Comparison of ENCODE assay signal across 22 mouse cellular contexts in the genomic region with DNA sequence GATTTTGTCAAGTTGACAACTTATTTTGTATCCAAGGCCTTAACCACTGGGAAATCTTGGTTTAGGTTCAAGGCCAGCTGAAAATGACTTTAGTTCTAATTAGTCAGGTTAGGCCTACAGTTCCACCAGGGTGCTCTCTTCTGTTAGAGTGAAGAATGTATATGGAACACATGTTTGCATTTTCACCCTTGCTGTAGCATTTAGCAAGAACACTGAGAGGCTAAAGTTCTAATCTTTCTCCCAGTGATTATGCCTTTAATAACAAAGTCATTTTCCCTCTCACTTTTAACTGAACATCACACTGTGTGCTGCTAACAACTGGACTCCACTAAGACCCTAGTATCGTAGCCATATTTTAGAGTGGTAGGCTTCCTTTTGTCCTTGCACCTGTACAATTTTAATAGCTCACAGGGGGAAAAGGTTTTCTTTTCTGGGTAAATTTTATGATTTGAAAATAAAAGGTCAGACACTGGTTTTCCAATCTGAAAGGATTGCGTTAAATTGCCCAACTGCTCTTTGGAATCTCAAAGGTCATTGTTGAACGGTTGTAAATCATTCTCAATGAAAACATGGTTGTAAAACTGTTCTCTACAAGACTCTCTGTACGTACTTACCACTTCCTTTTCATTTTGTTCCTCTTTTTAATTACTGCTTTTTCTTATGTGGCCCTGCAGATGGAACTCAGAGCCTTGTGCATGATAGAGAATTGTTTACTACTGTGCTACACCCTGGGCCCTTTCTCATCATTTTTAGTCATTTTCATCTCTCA.
DNase-seq lines count a peak whose midpoint lies in the region; ATAC-seq and TF ChIP-seq lines count a peak whose summit lies in the region.
"Had no signal": no experiment of that assay in that cellular context is flagged by ENCODE, and none has a peak within 500 bp of the region (broad histone marks: within the 10 kb centered on the region; RNA-seq: fewer than 3 reads in every experiment).

No protein-coding gene starts in this region.

- H3K4me3 ChIP-seq in liver, adult 2 months (ENCODE audit: insufficient read depth, low read depth, low read length), result no peak overlapping the region
- H3K4me3 ChIP-seq in liver, embryonic 11.5 days (ENCODE audit: low read depth, low read length), result no peak overlapping the region
- H3K4me3 ChIP-seq in intestine, postnatal 0 days (ENCODE audit: low read depth, low read length), result no peak overlapping the region
- H3K4me3 ChIP-seq: embryonic facial prominence, embryonic 13.5 days; erythroblast, embryonic 14.5 days; forebrain, embryonic 12.5 days; hindbrain, embryonic 10.5 days; liver, embryonic 13.5 days; midbrain, embryonic 15.5 days; neural tube, embryonic 12.5 days had no signal

- intact Hi-C loops in left cerebral cortex, postnatal 4 days (cut with DNase I), result no loop called here

- TF ChIP-seq POLR2A in liver, adult 2 months (IDR thresholded peaks at IDR 0.05; ENCODE audit: extremely low read depth, insufficient read depth, low read length), result no peak

- ATAC-seq in liver, embryonic 11.5 days (replicated peaks; ENCODE audit: low FRiP score), result no peak
- ATAC-seq in common myeloid progenitor, adult 5-6 weeks (replicated peaks; ENCODE audit: low read depth, poor library complexity, severe bottlenecking), result peak; percentile 89
- ATAC-seq in intestine, postnatal 0 days, result peak; percentile 93
- ATAC-seq: hindbrain, postnatal 0 days; midbrain, embryonic 15.5 days had no signal

- WGBS in liver, adult 2 months, result 27% methylated on average over 4 of the region's 4 CpGs
- WGBS in liver, embryonic 11.5 days, result 68% methylated on average over 4 of the region's 4 CpGs
- 45% methylated on average over 4 of the region's 4 CpGs for WGBS in intestine, postnatal 0 days

- H3K27ac ChIP-seq in liver, adult 2 months (replicated peaks; ENCODE audit: insufficient read depth, low read depth, low read length), result no peak overlapping the region; the same call in 1 of the 2 replicates
- no peak overlapping the region for H3K27ac ChIP-seq in liver, embryonic 11.5 days (ENCODE audit: low read depth, low read length)
- peak overlapping the region; percentile 23; the same call in 1 of the 2 replicates for H3K27ac ChIP-seq in intestine, postnatal 0 days (ENCODE audit: low read depth, low read length)
- H3K27ac ChIP-seq: embryonic facial prominence, embryonic 13.5 days; forebrain, embryonic 12.5 days; hindbrain, embryonic 10.5 days; hindbrain, postnatal 0 days; liver, embryonic 13.5 days; midbrain, embryonic 15.5 days; neural tube, embryonic 12.5 days had no signal

- DNase-seq in liver, adult 2 months (ENCODE audit: extremely low read depth, low read depth, low spot score), result peak; percentile 85
- no peak for DNase-seq in liver, embryonic 11.5 days (ENCODE audit: low spot score)
- peak; percentile 8 for DNase-seq in splenic B cell, adult 2 months (ENCODE audit: low read depth, low spot score)
- no peak for DNase-seq in cerebellum, adult 9-10 months
- no peak for DNase-seq in left cerebral cortex, postnatal 4 days
- DNase-seq: adrenal gland, postnatal 36 days; cerebellum, postnatal 14 days; liver, embryonic 13.5 days; lung, embryonic 14.5 days; right cerebral cortex, postnatal 25 days; thymus, adult 18-20 months; thymus, postnatal 36 days had no signal

- TF ChIP-seq CTCF in liver, adult 2 months (IDR thresholded peaks at IDR 0.05; ENCODE audit: low read depth, low read length), result no peak
- no peak for TF ChIP-seq CTCF in intestine, postnatal 0 days (IDR thresholded peaks at IDR 0.05; ENCODE audit: low read depth)

- no peaks in the 10 kb centered on the region for H3K9me3 ChIP-seq in liver, embryonic 11.5 days (ENCODE audit: control insufficient read depth, low read length)
- no peaks in the 10 kb centered on the region for H3K9me3 ChIP-seq in intestine, postnatal 0 days (ENCODE audit: control insufficient read depth)
- H3K9me3 ChIP-seq: embryonic facial prominence, embryonic 13.5 days; forebrain, embryonic 12.5 days; hindbrain, embryonic 10.5 days; liver, embryonic 13.5 days; midbrain, embryonic 15.5 days; neural tube, embryonic 12.5 days had no signal

- H3K9ac ChIP-seq in liver, adult 2 months (ENCODE audit: low read depth, low read length), result no peak overlapping the region
- H3K9ac ChIP-seq in liver, embryonic 11.5 days (ENCODE audit: low read depth, low read length), result no peak overlapping the region
- H3K9ac ChIP-seq in intestine, postnatal 0 days (ENCODE audit: low read depth, low read length), result no peak overlapping the region
- H3K9ac ChIP-seq: embryonic facial prominence, embryonic 13.5 days; forebrain, embryonic 12.5 days; liver, embryonic 13.5 days; lung, embryonic 14.5 days; midbrain, embryonic 15.5 days; neural tube, embryonic 12.5 days had no signal

- H3K79me2 ChIP-seq in liver, adult 2 months (ENCODE audit: control insufficient read depth, insufficient read depth, low read length), result no peaks in the 10 kb centered on the region

- H3K4me2 ChIP-seq in liver, embryonic 11.5 days, result no peak overlapping the region
- H3K4me2 ChIP-seq in intestine, postnatal 0 days (replicated peaks; ENCODE audit: low read depth), result no peak overlapping the region
- H3K4me2 ChIP-seq: embryonic facial prominence, embryonic 13.5 days; forebrain, embryonic 12.5 days; heart, embryonic 11.5 days; liver, embryonic 13.5 days; lung, embryonic 14.5 days; midbrain, embryonic 15.5 days; neural tube, embryonic 12.5 days had no signal

- H3K27me3 ChIP-seq in liver, adult 2 months (ENCODE audit: control insufficient read depth, insufficient read depth, low read length), result no peaks in the 10 kb centered on the region
- H3K27me3 ChIP-seq in liver, embryonic 11.5 days (replicated peaks; ENCODE audit: control insufficient read depth, insufficient read depth, low read length), result peaks cover 3% of the 10 kb centered on the region; the same call in 1 of the 2 replicates
- H3K27me3 ChIP-seq in intestine, postnatal 0 days (replicated peaks; ENCODE audit: control insufficient read depth, insufficient read depth, low read length), result no peaks in the 10 kb centered on the region
- no peaks in the 10 kb centered on the region for H3K27me3 ChIP-seq in splenic B cell, adult 2 months (ENCODE audit: control insufficient read depth, insufficient read depth, low read length, poor library complexity, severe bottlenecking)
- H3K27me3 ChIP-seq: liver, embryonic 13.5 days; neural tube, embryonic 12.5 days had no signal

- no peaks in the 10 kb centered on the region for H3K4me1 ChIP-seq in liver, adult 2 months (ENCODE audit: control insufficient read depth, insufficient read depth, low read length)
- H3K4me1 ChIP-seq in liver, embryonic 11.5 days (replicated peaks; ENCODE audit: control insufficient read depth, insufficient read depth, low read length), result no peaks in the 10 kb centered on the region
- no peaks in the 10 kb centered on the region for H3K4me1 ChIP-seq in intestine, postnatal 0 days (replicated peaks; ENCODE audit: control insufficient read depth, insufficient read depth, low read length)
- H3K4me1 ChIP-seq: embryonic facial prominence, embryonic 13.5 days; forebrain, embryonic 12.5 days; hindbrain, embryonic 10.5 days; liver, embryonic 13.5 days; midbrain, embryonic 15.5 days; neural tube, embryonic 12.5 days had no signal

- H3K36me3 ChIP-seq in liver, adult 2 months (ENCODE audit: control insufficient read depth, insufficient read depth, low read length), result no peaks in the 10 kb centered on the region
- H3K36me3 ChIP-seq in liver, embryonic 11.5 days (ENCODE audit: control insufficient read depth, insufficient read depth, low read length), result no peaks in the 10 kb centered on the region
- no peaks in the 10 kb centered on the region for H3K36me3 ChIP-seq in intestine, postnatal 0 days (ENCODE audit: control insufficient read depth, insufficient read depth)
- H3K36me3 ChIP-seq in splenic B cell, adult 2 months (ENCODE audit: control insufficient read depth, insufficient read depth, low read length, poor library complexity, severe bottlenecking), result no peaks in the 10 kb centered on the region
- H3K36me3 ChIP-seq: embryonic facial prominence, embryonic 13.5 days; forebrain, embryonic 12.5 days; hindbrain, embryonic 10.5 days; liver, embryonic 13.5 days; midbrain, embryonic 15.5 days; neural tube, embryonic 12.5 days had no signal

Comparison
In these comparisons a context has a peak if more than half of its experiments do, and no peak if none do; other contexts are left out.
1. DNase-seq: peak in liver, adult 2 months (single experiment) and splenic B cell, adult 2 months (single experiment); none in liver, embryonic 11.5 days (single experiment), cerebellum, adult 9-10 months (single experiment) and left cerebral cortex, postnatal 4 days (single experiment).